Mouse (Mus musculus) ovary, adult 18-20 months (tissue): Measurements from ENCODE around the gene Tox2.

Source experiments
- DNase-seq: peaks from one replicate; pipeline ENCODE4 v3.0.0; 2022; ENCODE audit warnings: low spot score, mixed read lengths

Tox2 gene

DNA sequence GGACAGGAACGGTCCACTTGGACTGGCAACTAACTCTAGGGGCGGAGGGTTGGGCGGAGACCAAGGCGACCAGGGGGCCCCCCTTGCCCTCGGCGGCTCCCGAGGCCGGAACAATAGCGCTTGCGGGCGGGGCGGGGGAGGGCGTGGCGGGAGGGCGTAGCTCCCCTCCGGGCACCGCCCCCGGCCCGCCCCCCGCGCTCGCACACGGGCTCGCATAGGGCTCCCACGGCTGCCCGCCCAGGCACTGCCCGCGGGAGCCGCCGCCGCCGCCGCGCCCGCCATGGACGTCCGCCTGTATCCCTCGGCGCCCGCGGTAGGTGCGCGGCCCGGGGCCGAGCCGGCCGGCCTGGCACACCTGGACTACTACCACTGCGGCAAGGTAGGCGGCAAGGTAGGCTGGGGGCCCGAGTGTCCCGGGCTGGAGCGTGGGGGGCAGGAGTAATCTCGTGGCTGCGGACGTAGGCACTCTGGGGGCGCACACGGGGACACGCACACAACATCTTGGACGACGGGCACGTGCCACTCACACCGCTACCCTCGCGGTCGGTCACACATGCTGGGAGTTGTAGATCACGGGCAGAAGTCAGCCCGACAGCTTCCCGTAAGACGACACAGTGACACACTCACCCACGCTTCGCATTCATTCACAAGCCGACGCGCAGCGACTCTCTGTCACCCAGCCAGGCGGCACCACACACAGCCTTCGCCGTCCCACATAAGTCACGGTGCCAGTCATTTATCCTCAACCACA is at the start of gene Tox2:
Gene Tox2 (plus strand): TSS at position 242 of the 751 bp plus-strand sequence.
- peak; percentile 60 for DNase-seq

DNA sequence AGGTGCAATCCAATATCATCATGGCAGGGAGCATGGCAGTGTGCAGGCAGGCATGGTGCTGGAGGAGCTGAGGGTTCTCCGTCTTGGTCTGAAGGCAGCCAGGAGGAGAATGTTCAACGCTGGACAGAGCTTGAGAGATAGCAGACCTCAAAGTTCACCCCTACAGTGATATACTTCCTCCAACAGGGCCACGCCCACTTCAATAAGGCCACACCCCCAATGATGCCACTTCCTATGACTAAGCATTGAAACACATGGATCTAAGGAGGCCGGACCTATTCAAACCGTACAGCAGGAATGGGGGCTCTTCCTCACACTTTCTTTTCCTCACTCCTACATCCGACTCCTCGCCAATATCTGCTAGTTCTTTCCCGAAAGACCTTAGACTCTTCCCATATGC is 48.3 kb upstream of the Tox2 start:
- no peak for DNase-seq

GRCm38 (mm10) chr2:163158979-163159378 is 43.9 kb upstream of the Tox2 start:
- no peak for DNase-seq

GRCm38 (mm10) chr2:163164461-163164990 is 38.4 kb upstream of the Tox2 start:
- DNase-seq, result no peak

DNA sequence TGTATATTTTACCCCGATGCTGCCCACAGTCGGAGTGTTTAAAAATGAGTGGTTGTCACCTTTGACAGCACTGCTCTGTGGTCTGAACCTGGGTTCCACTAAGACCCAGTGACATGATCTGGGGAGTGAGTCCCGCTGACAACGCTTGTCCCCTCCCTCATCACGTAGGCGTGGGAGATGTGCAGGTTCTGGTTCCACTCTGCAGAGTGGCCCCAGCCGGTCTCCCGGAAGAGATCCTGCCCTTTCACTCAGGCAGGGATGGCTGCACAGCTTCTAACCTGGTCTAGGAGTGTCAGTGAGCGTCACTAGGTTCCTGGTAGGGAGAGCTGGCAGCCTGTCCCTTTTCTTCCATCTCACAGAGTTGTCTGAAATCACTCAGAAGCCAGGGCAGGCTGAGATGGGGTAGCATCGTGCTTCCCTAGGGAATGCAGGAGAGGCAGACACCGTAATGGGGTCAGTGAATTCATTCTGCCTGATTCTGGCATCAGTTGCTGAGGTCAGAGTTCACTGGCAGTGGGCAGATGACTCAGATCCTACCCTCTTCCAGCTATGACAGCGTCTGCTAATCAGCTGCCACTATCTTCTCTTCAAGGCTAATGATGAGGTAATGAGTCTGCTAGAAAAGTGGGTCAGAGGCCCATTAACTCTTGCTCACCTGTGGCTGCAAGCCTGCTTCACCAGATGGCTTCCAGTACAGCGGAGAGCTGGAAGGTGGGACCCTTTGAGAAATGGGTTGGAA is 36.7 kb upstream of the Tox2 start:
- peak; percentile 38 for DNase-seq

GRCm38 (mm10) chr2:163171891-163172290 is 31.0 kb upstream of the Tox2 start:
- DNase-seq, result no peak

- DNase-seq, result no peak
Measured at GRCm38 (mm10) chr2:163174066-163174465, 28.9 kb upstream of the Tox2 start.

DNA sequence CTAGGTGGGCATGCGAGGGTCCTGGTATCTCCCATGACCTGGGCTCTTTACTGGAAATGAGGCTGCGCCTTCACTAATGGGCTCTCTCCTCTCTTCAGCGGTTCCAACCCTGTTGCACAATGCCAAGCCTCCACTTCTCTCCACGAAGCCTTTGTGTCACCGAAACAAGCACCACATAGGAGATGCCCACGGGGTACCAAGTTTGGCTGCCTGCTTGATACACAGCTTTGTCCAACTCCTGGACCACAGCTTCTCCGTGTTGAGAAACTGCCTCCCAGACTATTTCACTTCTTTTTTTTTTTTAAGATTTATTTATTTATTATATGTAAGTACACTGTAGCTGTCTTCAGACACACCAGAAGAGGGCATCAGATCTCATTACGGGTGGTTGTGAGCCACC is 27.1 kb upstream of the Tox2 start:
- no peak for DNase-seq

- DNase-seq, result no peak
Measured at GRCm38 (mm10) chr2:163176502-163176901, 26.4 kb upstream of the Tox2 start.

DNA sequence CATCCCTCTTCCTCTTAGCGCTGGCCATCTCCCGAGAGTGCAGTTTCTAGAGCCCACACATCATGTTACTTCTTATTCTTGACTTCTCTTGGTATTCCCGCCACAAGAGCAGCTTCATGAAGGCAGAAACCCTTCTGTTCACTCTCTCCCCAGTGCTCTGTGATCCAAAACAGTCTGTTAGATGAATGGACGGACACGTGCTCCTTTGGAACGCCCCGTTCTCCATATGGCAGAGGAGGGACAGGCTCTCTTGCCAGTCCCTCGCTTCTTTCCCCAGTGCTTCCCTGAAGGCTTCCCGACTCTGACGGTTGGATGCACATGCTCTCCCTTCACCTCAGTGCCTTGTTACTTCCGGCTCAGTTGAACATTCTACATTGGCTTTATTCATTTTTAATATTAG is 15.4 kb upstream of the Tox2 start:
- no peak for DNase-seq

GRCm38 (mm10) chr2:163189596-163189995 is 13.3 kb upstream of the Tox2 start:
- DNase-seq, result no peak

DNA sequence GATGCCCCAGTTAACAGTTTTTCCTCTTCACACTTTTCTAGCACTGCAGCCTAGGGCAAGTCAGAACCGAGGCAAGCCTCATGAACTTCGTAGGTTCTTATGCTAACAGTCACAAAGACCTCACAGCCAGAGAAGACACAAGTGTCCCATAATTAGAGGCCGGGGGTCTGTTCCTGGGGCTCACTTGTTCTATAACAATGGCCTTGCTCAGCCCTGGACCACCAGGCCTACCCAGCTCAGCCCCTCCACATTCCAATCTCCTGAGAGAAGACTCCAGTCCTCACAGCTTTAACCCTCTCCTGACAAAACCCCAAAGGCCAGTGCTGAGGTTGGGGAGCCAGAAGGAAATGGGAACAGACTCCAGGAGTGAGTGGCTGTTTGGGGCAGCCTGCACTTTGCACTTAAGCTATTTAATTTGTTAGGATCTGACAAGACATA is 12.9 kb upstream of the Tox2 start:
- DNase-seq, result no peak

DNA sequence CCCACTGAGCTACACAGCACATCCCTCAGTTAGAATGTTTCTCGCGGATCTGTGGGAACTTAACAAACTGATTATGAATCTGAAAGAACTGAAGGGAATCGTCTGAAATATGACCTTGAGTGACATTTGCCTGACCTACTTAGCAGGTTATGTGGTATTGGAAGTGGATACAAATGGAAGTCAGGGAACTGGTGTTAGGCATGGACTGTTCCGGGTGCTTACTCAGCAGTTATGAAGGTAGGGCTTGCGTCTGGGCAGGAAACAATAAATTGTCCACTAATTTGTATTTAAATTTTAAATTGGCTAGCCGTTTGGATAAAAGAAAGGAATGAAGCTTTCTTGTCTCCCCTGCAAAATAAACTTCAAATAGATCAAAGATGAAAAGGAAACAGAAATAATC is 10.4 kb upstream of the Tox2 start:
- no peak for DNase-seq

- peak; percentile 27 for DNase-seq
Measured at GRCm38 (mm10) chr2:163194015-163194414, 8.9 kb upstream of the Tox2 start.

DNA sequence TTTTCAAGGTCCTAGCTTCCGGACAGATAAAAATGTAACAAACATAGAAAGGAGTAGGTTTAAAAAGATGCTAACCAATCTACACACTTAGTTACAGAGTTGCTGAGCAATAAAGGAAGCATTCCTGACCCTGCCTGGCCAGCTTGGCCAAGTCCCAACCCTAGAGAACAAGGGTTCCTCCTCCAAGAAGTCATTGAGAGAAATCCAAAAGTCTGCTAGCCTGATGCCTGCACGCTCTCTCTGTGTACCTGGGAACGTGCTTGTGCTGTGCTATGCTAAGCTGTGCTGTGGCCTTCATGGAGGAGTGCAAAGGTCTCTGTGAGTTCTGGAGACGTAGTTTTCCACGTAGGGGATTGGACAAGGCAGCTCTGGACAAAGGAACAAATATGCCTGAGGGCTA is 8.4 kb upstream of the Tox2 start:
- DNase-seq, result peak; percentile 62

- DNase-seq, result no peak
Measured at GRCm38 (mm10) chr2:163195106-163195833, 7.7 kb upstream of the Tox2 start.

GRCm38 (mm10) chr2:163195834-163196145 is 7.1 kb upstream of the Tox2 start:
- no peak for DNase-seq

DNA sequence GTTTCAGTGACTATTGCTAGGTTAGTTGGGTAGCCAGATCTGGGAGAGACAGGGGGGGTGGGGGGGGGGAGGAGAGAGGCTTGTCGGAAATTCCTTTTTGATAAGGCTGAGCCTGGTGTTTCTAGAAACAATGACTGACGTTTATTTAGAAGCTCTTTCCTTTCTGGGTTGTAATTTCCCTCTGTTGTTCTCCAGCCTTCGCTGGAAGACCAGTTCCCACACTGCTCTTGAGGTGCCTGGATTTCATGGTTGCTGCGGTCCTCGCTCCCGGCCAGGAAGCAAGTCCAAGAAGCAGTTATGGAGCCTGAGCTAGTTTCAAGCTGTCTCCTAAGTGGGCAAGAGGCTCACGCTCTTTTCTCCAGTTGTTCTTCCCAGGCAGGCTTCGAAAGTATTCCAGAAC is 1.0 kb upstream of the Tox2 start:
- no peak for DNase-seq

DNA sequence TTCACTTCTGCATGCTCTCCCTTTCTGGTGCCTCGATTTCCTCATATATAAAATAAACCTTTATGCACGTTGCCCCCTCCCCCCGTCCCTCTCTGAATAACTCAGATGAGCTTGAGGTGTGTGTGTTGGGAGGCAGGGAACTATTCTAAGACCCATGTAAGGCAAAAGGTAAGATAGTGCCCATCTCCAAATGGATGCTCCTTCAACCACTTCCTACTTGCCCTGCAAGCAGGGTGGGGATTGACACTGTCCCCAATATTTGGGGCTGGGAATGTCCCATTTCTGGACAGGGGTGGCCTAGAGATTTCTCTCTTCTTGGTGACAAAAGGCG is 407 bp upstream of the Tox2 start:
- no peak for DNase-seq

GRCm38 (mm10) chr2:163203635-163204547 is 966 bp downstream of the Tox2 start:
- no peak for DNase-seq

GRCm38 (mm10) chr2:163204548-163205261 is 1.8 kb downstream of the Tox2 start:
- DNase-seq, result no peak
